Mouse (Mus musculus) lung, adult 2 months (tissue): ENCODE data around the gene Galnt17.

Experiments
- CTCF ChIP-seq: fragments of 200-500 bp; IDR thresholded peaks from 2 replicates; pipeline ENCODE4 v1.5.1; 2011; ENCODE audit warnings: mild to moderate bottlenecking, low read length, control low read depth; ENCODE audit not compliant: insufficient read depth
- POLR2A ChIP-seq: fragments of 200-500 bp; IDR thresholded peaks from 2 replicates; pipeline ENCODE4 v1.6.1; 2011; ENCODE audit warnings: low read depth, mild to moderate bottlenecking, control low read depth, low read length, borderline replicate concordance; ENCODE audit errors: extremely low read depth

- TF ChIP-seq CTCF, result peak; percentile 14; the same call in 1 of the 2 replicates
- no peak for TF ChIP-seq POLR2A
Measured at GRCm38 (mm10) chr5:130950894-130951400, 357.4 kb downstream of the Galnt17 start.
